Mouse (Mus musculus) liver, embryonic 14.5 days (tissue): ENCODE measurements at regions not wholly inside any gene's neighbourhood (a gene's known extent, or its start where the extent isn't known, plus 50 kb on each side); places are given as distances from the start of the nearest gene placed in this dataset.

Experiments
- ATAC-seq: fragments of 200-750 bp; cut with Nextera tagmentation; 2 replicates; pipeline ENCODE4 v1.8.0; 2017; ENCODE audit warnings: moderate number of reproducible peaks, mild to moderate bottlenecking, moderate library complexity; ENCODE audit not compliant: insufficient read depth
- DNase-seq, 3 experiments: peaks; one replicate each; pipeline ENCODE4 v3.0.0-alpha.2; 2012 to 2013; ENCODE audit warnings: low read depth in 3 of 3, low spot score in 3 of 3
- H3K27ac ChIP-seq: fragments of 300-500 bp; sonication (generic); 2 replicates; pipeline ENCODE4 v1.5.1; 2014; ENCODE audit warnings: moderate library complexity, mild to moderate bottlenecking, control low read depth, inconsistent platforms
- H3K27me3 ChIP-seq: fragments of 300-500 bp; sonication (generic); 2 replicates; pipeline ENCODE4 v1.6.1; 2014; ENCODE audit warnings: mild to moderate bottlenecking, low read length, moderate library complexity; ENCODE audit not compliant: control insufficient read depth, insufficient read depth
- H3K36me3 ChIP-seq: fragments of 300-500 bp; sonication (generic); replicated peaks from 2 replicates; pipeline ENCODE4 v1.6.1; 2014; ENCODE audit warnings: low read depth; ENCODE audit not compliant: control insufficient read depth, insufficient read depth
- H3K4me1 ChIP-seq, 2 experiments: fragments of 200-500 bp in 1 of 2; fragments of 300-500 bp in 1 of 2; sonication (generic) in 1 of 2; replicated peaks; 2 replicates each; pipeline ENCODE4 v1.6.1; 2012 to 2014; ENCODE audit warnings: antibody characterized with exemption in 1 of 2, inconsistent platforms in 1 of 2, low read length in 1 of 2; ENCODE audit not compliant: control insufficient read depth in 2 of 2, insufficient read depth in 2 of 2
- H3K4me2 ChIP-seq: fragments of 300-500 bp; sonication (generic); 2 replicates; pipeline ENCODE4 v1.6.1; 2014; ENCODE audit warnings: low read depth, mild to moderate bottlenecking, control low read depth, moderate library complexity
- H3K4me3 ChIP-seq, 2 experiments: fragments of 200-500 bp in 1 of 2; fragments of 300-500 bp in 1 of 2; sonication (generic) in 1 of 2; 2 replicates each; pipeline ENCODE4 v1.5.1; 2012 to 2014; ENCODE audit warnings: low read depth in 2 of 2, low read length in 2 of 2, mild to moderate bottlenecking in 2 of 2, control low read depth in 1 of 2, inconsistent platforms in 1 of 2, moderate library complexity in 1 of 2; ENCODE audit not compliant: insufficient read depth in 1 of 2
- H3K9ac ChIP-seq: fragments of 300-500 bp; sonication (generic); replicated peaks from 2 replicates; pipeline ENCODE4 v1.6.1; 2014; ENCODE audit warnings: mild to moderate bottlenecking, control low read depth, moderate library complexity
- H3K9me3 ChIP-seq: fragments of 300-500 bp; sonication (generic); 2 replicates; pipeline ENCODE4 v1.6.1; 2016; ENCODE audit warnings: low read length, mixed read lengths; ENCODE audit not compliant: control insufficient read depth
- CTCF ChIP-seq: IDR thresholded peaks from 2 replicates; pipeline ENCODE4 v1.5.1; 2016; ENCODE audit warnings: antibody characterized with exemption, low read depth, control low read depth
- EP300 ChIP-seq: IDR thresholded peaks from 2 replicates; pipeline ENCODE4 v1.6.1; 2016; ENCODE audit warnings: antibody characterized with exemption, low read depth
- WGBS: fragments of 180-500 bp; shearing (Covaris S2); extraction: QIAGEN DNeasy Blood & Tissue Kit; methylation state at CpG from one replicate; pipeline ENCODE4 v1.1.7; 2014; ENCODE audit not compliant: insufficient replicate concordance; 5-methylcytosine and 5-hydroxymethylcytosine counted together

GRCm38 (mm10) chr9:33774178-33774577 is 711.5 kb upstream of the Kirrel3 start:
- Histone ChIP-seq H3K9me3 (no peaks in the 10 kb centered on the region), H3K4me1 (no peaks in the 10 kb centered on the region), H3K4me3 (no peak overlapping the region), H3K36me3 (no peaks in the 10 kb centered on the region), H3K27ac (no peak overlapping the region), H3K9ac (no peak overlapping the region), H3K27me3 (no peaks in the 10 kb centered on the region), H3K4me2 (no peak overlapping the region)
- no peak for ATAC-seq
- no peak for DNase-seq
- TF ChIP-seq EP300: no peak
- TF ChIP-seq CTCF: no peak
- 61% methylated on average over 5 of the region's 5 CpGs for WGBS

- H3K4me3 ChIP-seq: no peak overlapping the region
- no peak for ATAC-seq
- WGBS: 53% methylated on average over 4 of the region's 4 CpGs
- TF ChIP-seq EP300 (no peak), CTCF (no peak)
- no peak overlapping the region for H3K27ac ChIP-seq
- no peaks in the 10 kb centered on the region for H3K36me3 ChIP-seq
- H3K9me3 ChIP-seq: no peaks in the 10 kb centered on the region
- no peaks in the 10 kb centered on the region for H3K4me1 ChIP-seq
- H3K4me2 ChIP-seq: no peak overlapping the region
- no peak for DNase-seq
- H3K9ac ChIP-seq: no peak overlapping the region
- H3K27me3 ChIP-seq: no peaks in the 10 kb centered on the region
These were observed 695.1 kb upstream of the Kirrel3 start for GRCm38 (mm10) chr9:33790617-33791016.

DNA sequence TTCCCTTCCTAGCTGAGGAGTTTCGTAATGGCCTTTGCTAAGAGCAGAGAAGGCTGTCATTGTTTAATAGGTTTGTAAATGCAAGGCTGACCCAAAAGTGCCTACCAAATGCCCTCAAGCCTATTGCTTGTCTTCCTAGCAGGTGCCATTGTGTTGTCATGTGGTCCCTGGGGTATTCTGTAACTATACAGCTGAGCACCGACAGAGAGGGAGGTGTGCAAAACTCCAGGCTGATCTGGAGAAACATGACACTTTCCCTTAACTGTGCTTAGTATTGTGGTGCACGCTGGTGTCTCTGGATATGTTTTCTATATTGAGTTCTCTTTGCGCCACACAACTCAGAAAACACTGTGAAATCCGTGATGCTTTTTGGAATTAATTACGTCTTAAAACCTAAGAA is 685.4 kb upstream of the Kirrel3 start:
- no peaks in the 10 kb centered on the region for H3K36me3 ChIP-seq
- no peak overlapping the region for H3K4me3 ChIP-seq
- DNase-seq (no peak), ATAC-seq (no peak)
- no peak overlapping the region for H3K9ac ChIP-seq
- 46% methylated on average over 6 of the region's 6 CpGs for WGBS
- no peaks in the 10 kb centered on the region for H3K4me1 ChIP-seq
- TF ChIP-seq EP300: no peak
- no peak for TF ChIP-seq CTCF
- no peak overlapping the region for H3K27ac ChIP-seq
- H3K9me3 ChIP-seq: no peaks in the 10 kb centered on the region
- H3K4me2 ChIP-seq: no peak overlapping the region
- H3K27me3 ChIP-seq: no peaks in the 10 kb centered on the region

GRCm38 (mm10) chr9:33800763-33801162 is 684.9 kb upstream of the Kirrel3 start:
- Histone ChIP-seq H3K27me3 (no peaks in the 10 kb centered on the region), H3K4me1 (no peaks in the 10 kb centered on the region), H3K9ac (no peak overlapping the region), H3K4me2 (no peak overlapping the region), H3K36me3 (no peaks in the 10 kb centered on the region), H3K27ac (no peak overlapping the region), H3K4me3 (no peak overlapping the region), H3K9me3 (no peaks in the 10 kb centered on the region)
- ATAC-seq (no peak), DNase-seq (no peak)
- TF ChIP-seq CTCF: no peak
- no peak for TF ChIP-seq EP300
- WGBS: 42% methylated on average over 1 of the region's 1 CpGs

DNA sequence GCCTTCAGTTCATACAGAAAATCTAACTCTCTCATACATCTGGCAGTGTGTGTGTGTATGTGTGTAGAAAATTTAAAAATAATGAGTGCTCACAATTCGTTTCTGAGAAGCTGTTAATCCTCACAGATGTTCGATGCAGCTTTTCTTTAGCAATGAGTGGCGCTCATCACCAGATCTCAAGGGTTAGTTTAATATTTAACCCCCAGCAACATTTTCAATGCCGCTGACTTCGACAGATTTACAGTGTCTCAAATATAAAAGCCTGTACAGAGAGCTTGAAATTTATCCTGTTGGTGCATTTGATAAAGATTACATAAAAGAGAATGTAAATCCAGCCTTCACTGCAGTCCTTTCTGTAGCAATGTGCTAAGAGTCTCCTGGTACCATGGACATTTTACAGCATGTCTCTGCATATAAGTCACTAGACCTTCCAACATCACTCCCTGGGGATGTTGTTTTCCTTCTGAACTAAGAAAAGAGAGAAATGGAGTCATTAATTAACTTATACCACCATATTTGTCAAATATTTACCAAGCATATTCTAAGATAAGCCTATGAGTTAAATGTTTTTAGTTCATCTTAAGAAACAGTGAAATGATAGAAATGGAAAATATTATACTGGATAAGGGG is 670.8 kb upstream of the Kirrel3 start:
- no peaks in the 10 kb centered on the region for H3K36me3 ChIP-seq
- H3K9ac ChIP-seq: no peak overlapping the region
- no peaks in the 10 kb centered on the region for H3K9me3 ChIP-seq
- no peak overlapping the region for H3K27ac ChIP-seq
- no peak overlapping the region for H3K4me3 ChIP-seq
- DNase-seq (no peak), ATAC-seq (no peak)
- no peaks in the 10 kb centered on the region for H3K27me3 ChIP-seq
- no peak overlapping the region for H3K4me2 ChIP-seq
- 48% methylated on average over 5 of the region's 5 CpGs for WGBS
- no peaks in the 10 kb centered on the region for H3K4me1 ChIP-seq
- TF ChIP-seq EP300 (no peak), CTCF (no peak)
